Mouse (Mus musculus) G1E (cell line): ENCODE data around the gene Twist2. TPM values are rescaled to one million over a fixed set of nuclear protein-coding genes. Genes with fewer than 3 reads are reported as not detected.
A peak's percentile ranks its signal among the peaks of the same experiment; 100 is the strongest.

Experiments used
- ATAC-seq: 2 replicates; pipeline ENCODE4 v1.8.0; 2016; ENCODE audit warnings: mild to moderate bottlenecking; ENCODE audit not compliant: insufficient number of reproducible peaks, poor library complexity, low FRiP score, severe bottlenecking; ENCODE audit errors: extremely low read depth
- DNase-seq: peaks from one replicate; pipeline ENCODE4 v3.0.0; 2012; ENCODE audit warnings: low spot score
- H3K27me3 ChIP-seq: 2 replicates; pipeline ENCODE4 v1.6.1; 2012; ENCODE audit warnings: mild to moderate bottlenecking, low read length, inconsistent platforms; ENCODE audit not compliant: insufficient read depth
- H3K36me3 ChIP-seq: replicated peaks from 2 replicates; pipeline ENCODE3; 2012; ENCODE audit warnings: mild to moderate bottlenecking, inconsistent platforms
- H3K4me1 ChIP-seq: 2 replicates; pipeline ENCODE4 v1.6.1; 2012; ENCODE audit warnings: low read depth, low read length, inconsistent platforms, mixed read lengths; ENCODE audit not compliant: insufficient read depth
- H3K4me3 ChIP-seq: 2 replicates; pipeline ENCODE4 v1.5.1; 2012; ENCODE audit warnings: low read depth, mild to moderate bottlenecking, inconsistent platforms, low read length, moderate library complexity, mixed read lengths
- H3K9me3 ChIP-seq: replicated peaks from 2 replicates; pipeline ENCODE4 v1.6.1; 2012; ENCODE audit warnings: inconsistent platforms
- CTCF ChIP-seq: IDR thresholded peaks from 2 replicates; pipeline ENCODE4 v1.5.1; 2012; ENCODE audit warnings: low read depth, low read length, inconsistent platforms, mixed read lengths
- GATA1 ChIP-seq: IDR thresholded peaks from 2 replicates; pipeline ENCODE4 v1.6.1; 2012; ENCODE audit warnings: borderline replicate concordance, low read length, inconsistent platforms, mixed read lengths
- GATA2 ChIP-seq: IDR thresholded peaks from 2 replicates; pipeline ENCODE4 v1.6.1; 2012; ENCODE audit warnings: low read depth, low read length, inconsistent platforms, borderline replicate concordance
- POLR2AphosphoS5 ChIP-seq: IDR thresholded peaks from 2 replicates; pipeline ENCODE4 v1.6.1; 2012; ENCODE audit warnings: low read depth, low read length, inconsistent platforms; ENCODE audit not compliant: insufficient replicate concordance
- TAL1 ChIP-seq: conservative IDR thresholded peaks from 2 replicates; pipeline ENCODE4 v1.6.1; 2012; ENCODE audit warnings: low read depth, low read length, inconsistent platforms, mixed read lengths
- polyA plus RNA-seq: library from polyadenylated mRNA; stranded (reverse); fragments of >175 nt; gene quantifications from 2 replicates; pipeline ENCODE4 v1.2.3, GENCODE M21; 2012
- total RNA-seq, 2 experiments: library from RNA; stranded (forward) in 1 of 2; stranded (reverse) in 1 of 2; fragments of 200-1000 nt in 1 of 2; fragments of >200 nt in 1 of 2; fragmentation: Nextera tagmentation in 1 of 2; gene quantifications; 2 replicates each; pipeline ENCODE4 v1.2.3; 2014 to 2017

Twist2 gene
- total and polyA plus RNA-seq, 3 experiments: 0.05 TPM; not detected in 2

- TF ChIP-seq CTCF: no peak
- no peak for TF ChIP-seq GATA1
- TF ChIP-seq TAL1: no peak
- TF ChIP-seq GATA2: no peak
- no peak for TF ChIP-seq POLR2AphosphoS5
- DNase-seq: no peak
- no peaks in the 10 kb centered on the region for H3K9me3 ChIP-seq
Measured at GRCm38 (mm10) chr1:91871101-91871500, 69.8 kb downstream of the Twist2 start.

GRCm38 (mm10) chr1:91872388-91873059, 71.3 kb downstream of the Twist2 start:
- TF ChIP-seq CTCF (no peak), GATA1 (no peak), GATA2 (no peak), POLR2AphosphoS5 (no peak), TAL1 (no peak)
- ATAC-seq (no peak), DNase-seq (no peak)
- Histone ChIP-seq H3K4me1 (no peaks in the 10 kb centered on the region), H3K9me3 (no peaks in the 10 kb centered on the region), H3K4me3 (no peak overlapping the region), H3K36me3 (no peaks in the 10 kb centered on the region), H3K27me3 (peaks cover 7% of the 10 kb centered on the region)

More at GRCm38 (mm10) chr1:91871101-91871500, 69.8 kb downstream of the Twist2 start:
- H3K27me3 ChIP-seq: peaks cover 7% of the 10 kb centered on the region
- no peaks in the 10 kb centered on the region for H3K36me3 ChIP-seq
- H3K4me1 ChIP-seq: no peaks in the 10 kb centered on the region
- ATAC-seq: no peak
- no peak overlapping the region for H3K4me3 ChIP-seq

GRCm38 (mm10) chr1:91873572-91874285, 72.5 kb downstream of the Twist2 start:
- Histone ChIP-seq H3K36me3 (no peaks in the 10 kb centered on the region), H3K9me3 (no peaks in the 10 kb centered on the region), H3K27me3 (peaks cover 9% of the 10 kb centered on the region), H3K4me1 (no peaks in the 10 kb centered on the region), H3K4me3 (no peak overlapping the region)
- no peak for TF ChIP-seq CTCF
- TF ChIP-seq GATA2: no peak
- no peak for TF ChIP-seq GATA1
- TF ChIP-seq TAL1: no peak
- TF ChIP-seq POLR2AphosphoS5: no peak
- ATAC-seq (no peak), DNase-seq (no peak)

GRCm38 (mm10) chr1:91874633-91875032, 73.4 kb downstream of the Twist2 start:
- H3K27me3 ChIP-seq: peaks cover 9% of the 10 kb centered on the region
- H3K4me3 ChIP-seq: no peak overlapping the region
- TF ChIP-seq POLR2AphosphoS5: no peak
- TF ChIP-seq CTCF: peak; percentile 85
- ATAC-seq (no peak; the same call in 1 of the 2 replicates), DNase-seq (peak; percentile 25)
- H3K9me3 ChIP-seq: no peaks in the 10 kb centered on the region
- H3K36me3 ChIP-seq: no peaks in the 10 kb centered on the region
- no peaks in the 10 kb centered on the region for H3K4me1 ChIP-seq

GRCm38 (mm10) chr1:91875042-91875720, 73.9 kb downstream of the Twist2 start:
- ATAC-seq (no peak), DNase-seq (no peak)
- peaks cover 7% of the 10 kb centered on the region for H3K27me3 ChIP-seq
- no peaks in the 10 kb centered on the region for H3K36me3 ChIP-seq
- TF ChIP-seq TAL1 (no peak), GATA1 (no peak), CTCF (no peak), GATA2 (no peak), POLR2AphosphoS5 (no peak)
- H3K9me3 ChIP-seq: no peaks in the 10 kb centered on the region
- no peaks in the 10 kb centered on the region for H3K4me1 ChIP-seq
- no peak overlapping the region for H3K4me3 ChIP-seq

- H3K9me3 ChIP-seq: no peaks in the 10 kb centered on the region
- no peaks in the 10 kb centered on the region for H3K4me1 ChIP-seq
- no peak for ATAC-seq
- DNase-seq: no peak
- no peak overlapping the region for H3K4me3 ChIP-seq
- peaks cover 7% of the 10 kb centered on the region; the same call in 1 of the 2 replicates for H3K27me3 ChIP-seq
- no peaks in the 10 kb centered on the region for H3K36me3 ChIP-seq
- TF ChIP-seq TAL1: no peak
Measured at GRCm38 (mm10) chr1:91878696-91879095, 77.4 kb downstream of the Twist2 start.
